Mouse (Mus musculus): Measurements from ENCODE around the gene Ddx47. TPM values are rescaled to one million over a fixed set of nuclear protein-coding genes. Genes with fewer than 3 reads are reported as not detected.

The Ddx47 gene
- polyA plus RNA-seq, 1 experiment from 2014 or later: 93.0 TPM

Other genes with a start within 250 kb of the Ddx47 start
- gene Dusp16, start 219.0 kb upstream of the Ddx47 start, polyA plus RNA-seq (2016; fragmentation: Nextera tagmentation; extraction: Ambion mirVana): 11.0 and 11.5 TPM in 2 replicates
- 2.8 and 3.1 TPM in 2 replicates for gene Crebl2, start 181.5 kb upstream of the Ddx47 start, polyA plus RNA-seq (2016; fragmentation: Nextera tagmentation; extraction: Ambion mirVana)
- 33.2 and 35.7 TPM in 2 replicates for gene Gpr19, start 113.0 kb upstream of the Ddx47 start, polyA plus RNA-seq (2016; fragmentation: Nextera tagmentation; extraction: Ambion mirVana)
- 21.0 and 24.8 TPM in 2 replicates for gene Cdkn1b, start 91.2 kb upstream of the Ddx47 start, polyA plus RNA-seq (2016; fragmentation: Nextera tagmentation; extraction: Ambion mirVana)
- 4.7 and 4.9 TPM in 2 replicates for gene Apold1, start 29.9 kb upstream of the Ddx47 start, polyA plus RNA-seq (2016; fragmentation: Nextera tagmentation; extraction: Ambion mirVana)
- 2.5 and 3.3 TPM in 2 replicates for gene Gprc5a, start 54.0 kb downstream of the Ddx47 start, polyA plus RNA-seq (2016; fragmentation: Nextera tagmentation; extraction: Ambion mirVana)
- not detected in 2 replicates for gene Gprc5d, start 106.7 kb downstream of the Ddx47 start, polyA plus RNA-seq (2016; fragmentation: Nextera tagmentation; extraction: Ambion mirVana)
- gene Fam234b, start 186.4 kb downstream of the Ddx47 start, polyA plus RNA-seq (2016; fragmentation: Nextera tagmentation; extraction: Ambion mirVana): 53.9 and 57.9 TPM in 2 replicates
- 5.2 and 7.1 TPM in 2 replicates for gene Hebp1, start 186.4 kb downstream of the Ddx47 start, polyA plus RNA-seq (2016; fragmentation: Nextera tagmentation; extraction: Ambion mirVana)
- 0.44 and 0.78 TPM in 2 replicates for gene Gsg1, start 242.7 kb downstream of the Ddx47 start, polyA plus RNA-seq (2016; fragmentation: Nextera tagmentation; extraction: Ambion mirVana)